ENCODE assay signal across 29 mouse cellular contexts in genomic region chr4:77698294-77698693, GRCm38 (mm10).
DNase-seq lines count a peak whose midpoint lies in the region; ATAC-seq and TF ChIP-seq lines count a peak whose summit lies in the region.
"Had no signal": no experiment of that assay in that cellular context is flagged by ENCODE, and none has a peak within 500 bp of the region (broad histone marks: within the 10 kb centered on the region; RNA-seq: fewer than 3 reads in every experiment).

No protein-coding gene starts in this region.

- 54% methylated on average over 2 of the region's 2 CpGs for WGBS in forebrain, embryonic 14.5 days
- WGBS in forebrain, embryonic 12.5 days, result 61% methylated on average over 2 of the region's 2 CpGs
- 36% methylated on average over 2 of the region's 2 CpGs for WGBS in midbrain, embryonic 15.5 days
- 87% methylated on average over 2 of the region's 2 CpGs for WGBS in midbrain, embryonic 10.5 days
- WGBS in forebrain, postnatal 0 days, result 23% methylated on average over 2 of the region's 2 CpGs

- H3K4me1 ChIP-seq in forebrain, embryonic 14.5 days (ENCODE audit: control insufficient read depth, insufficient read depth, low read length), result no peaks in the 10 kb centered on the region
- no peaks in the 10 kb centered on the region for H3K4me1 ChIP-seq in forebrain, embryonic 12.5 days
- H3K4me1 ChIP-seq in midbrain, embryonic 15.5 days, result no peaks in the 10 kb centered on the region; the same call in 1 of the 2 replicates
- no peaks in the 10 kb centered on the region for H3K4me1 ChIP-seq in midbrain, embryonic 10.5 days
- H3K4me1 ChIP-seq in forebrain, postnatal 0 days (ENCODE audit: insufficient read depth), result no peaks in the 10 kb centered on the region
- H3K4me1 ChIP-seq: embryonic facial prominence, embryonic 12.5 days; embryonic facial prominence, embryonic 15.5 days; heart, embryonic 10.5 days; heart, embryonic 13.5 days had no signal

- TF ChIP-seq CTCF in forebrain, postnatal 0 days (IDR thresholded peaks at IDR 0.05; ENCODE audit: low read depth), result no peak

- intact Hi-C loops in left cerebral cortex, postnatal 36 days (cut with DNase I), result no loop called here

- ATAC-seq in forebrain, embryonic 14.5 days, result peak; percentile 48; the same call in 1 of the 2 replicates
- ATAC-seq in forebrain, embryonic 12.5 days (ENCODE audit: low FRiP score), result no peak
- ATAC-seq in midbrain, embryonic 15.5 days (replicated peaks), result no peak
- ATAC-seq in forebrain, postnatal 0 days, result peak; percentile 54; the same call in 1 of the 2 replicates
- ATAC-seq: hindbrain, postnatal 0 days; inflammation-experienced regulatory T-cells, adult 6 months; intestine, embryonic 16.5 days; Patski had no signal

- peak; percentile 70 for DNase-seq in forebrain, embryonic 14.5 days (ENCODE audit: low spot score)
- DNase-seq in midbrain, embryonic 10.5 days (ENCODE audit: low spot score), result no peak
- DNase-seq in forebrain, postnatal 0 days, result peak; percentile 31
- DNase-seq in left cerebral cortex, postnatal 36 days (ENCODE audit: low spot score in 2 of 2), result no peak
- DNase-seq: adrenal gland, postnatal 10 days; adrenal gland, postnatal 36 days; B cell, adult 2 months; cerebellum, adult 11-12 months; cerebellum, adult 9-10 months; cerebellum, postnatal 25 days; gastrocnemius, postnatal 10 days; gastrocnemius, postnatal 36 days; heart, adult 2 months; heart, postnatal 14 days; heart, postnatal 4 days; kidney, adult 18-20 months had no signal

- H3K4me3 ChIP-seq in forebrain, embryonic 14.5 days (ENCODE audit: low read depth, low read length), result no peak overlapping the region
- no peak overlapping the region for H3K4me3 ChIP-seq in forebrain, embryonic 12.5 days (replicated peaks)
- no peak overlapping the region for H3K4me3 ChIP-seq in midbrain, embryonic 15.5 days
- no peak overlapping the region for H3K4me3 ChIP-seq in midbrain, embryonic 10.5 days
- H3K4me3 ChIP-seq in forebrain, postnatal 0 days (ENCODE audit: low read depth, low read length), result no peak overlapping the region
- H3K4me3 ChIP-seq: embryonic facial prominence, embryonic 12.5 days; embryonic facial prominence, embryonic 15.5 days; heart, adult 2 months; heart, embryonic 10.5 days; heart, embryonic 13.5 days had no signal

- H3K9me3 ChIP-seq in forebrain, embryonic 14.5 days (replicated peaks; ENCODE audit: control insufficient read depth, low read length), result no peaks in the 10 kb centered on the region
- H3K9me3 ChIP-seq in forebrain, embryonic 12.5 days, result no peaks in the 10 kb centered on the region
- no peaks in the 10 kb centered on the region for H3K9me3 ChIP-seq in midbrain, embryonic 15.5 days
- H3K9me3 ChIP-seq in midbrain, embryonic 10.5 days (replicated peaks), result no peaks in the 10 kb centered on the region
- H3K9me3 ChIP-seq in forebrain, postnatal 0 days (ENCODE audit: low read length), result no peaks in the 10 kb centered on the region
- H3K9me3 ChIP-seq: embryonic facial prominence, embryonic 12.5 days; embryonic facial prominence, embryonic 15.5 days; G1E; heart, embryonic 10.5 days; heart, embryonic 13.5 days had no signal

- no peaks in the 10 kb centered on the region for H3K36me3 ChIP-seq in forebrain, embryonic 14.5 days (ENCODE audit: control insufficient read depth, insufficient read depth, low read length)
- no peaks in the 10 kb centered on the region for H3K36me3 ChIP-seq in forebrain, embryonic 12.5 days (replicated peaks)
- no peaks in the 10 kb centered on the region for H3K36me3 ChIP-seq in midbrain, embryonic 15.5 days (replicated peaks)
- no peaks in the 10 kb centered on the region for H3K36me3 ChIP-seq in midbrain, embryonic 10.5 days
- no peaks in the 10 kb centered on the region for H3K36me3 ChIP-seq in forebrain, postnatal 0 days (ENCODE audit: insufficient read depth)
- H3K36me3 ChIP-seq: embryonic facial prominence, embryonic 12.5 days; embryonic facial prominence, embryonic 15.5 days; G1E; heart, embryonic 10.5 days; heart, embryonic 13.5 days had no signal

- no peak overlapping the region for H3K9ac ChIP-seq in forebrain, embryonic 14.5 days (ENCODE audit: low read length)
- H3K9ac ChIP-seq in forebrain, embryonic 12.5 days, result no peak overlapping the region
- no peak overlapping the region for H3K9ac ChIP-seq in midbrain, embryonic 15.5 days
- H3K9ac ChIP-seq in forebrain, postnatal 0 days, result no peak overlapping the region
- H3K9ac ChIP-seq: embryonic facial prominence, embryonic 12.5 days; embryonic facial prominence, embryonic 15.5 days; heart, embryonic 13.5 days; hindbrain, embryonic 14.5 days had no signal

- H3K4me2 ChIP-seq in forebrain, embryonic 14.5 days (ENCODE audit: low read length), result no peak overlapping the region
- H3K4me2 ChIP-seq in forebrain, embryonic 12.5 days, result no peak overlapping the region
- no peak overlapping the region for H3K4me2 ChIP-seq in midbrain, embryonic 15.5 days
- no peak overlapping the region for H3K4me2 ChIP-seq in forebrain, postnatal 0 days (ENCODE audit: low read depth)
- H3K4me2 ChIP-seq: embryonic facial prominence, embryonic 12.5 days; embryonic facial prominence, embryonic 15.5 days; heart, embryonic 13.5 days; hindbrain, embryonic 14.5 days had no signal

- H3K27me3 ChIP-seq in forebrain, embryonic 14.5 days (replicated peaks; ENCODE audit: control insufficient read depth, insufficient read depth, low read length), result no peaks in the 10 kb centered on the region
- H3K27me3 ChIP-seq in forebrain, embryonic 12.5 days, result no peaks in the 10 kb centered on the region
- no peaks in the 10 kb centered on the region for H3K27me3 ChIP-seq in midbrain, embryonic 15.5 days (replicated peaks)
- no peaks in the 10 kb centered on the region for H3K27me3 ChIP-seq in midbrain, embryonic 10.5 days (ENCODE audit: low read depth, poor library complexity, severe bottlenecking)
- no peaks in the 10 kb centered on the region for H3K27me3 ChIP-seq in forebrain, postnatal 0 days (ENCODE audit: insufficient read depth, low read length)
- H3K27me3 ChIP-seq: CH12.LX; embryonic facial prominence, embryonic 12.5 days; embryonic facial prominence, embryonic 15.5 days; heart, embryonic 13.5 days; Patski had no signal

- H3K27ac ChIP-seq in forebrain, embryonic 14.5 days (ENCODE audit: low read depth, low read length), result no peak overlapping the region
- no peak overlapping the region for H3K27ac ChIP-seq in forebrain, embryonic 12.5 days
- peak overlapping the region; percentile 45; the same call in 1 of the 2 replicates for H3K27ac ChIP-seq in midbrain, embryonic 15.5 days
- H3K27ac ChIP-seq in midbrain, embryonic 10.5 days (replicated peaks), result no peak overlapping the region
- no peak overlapping the region for H3K27ac ChIP-seq in forebrain, postnatal 0 days (ENCODE audit: low read depth, low read length)
- H3K27ac ChIP-seq: embryonic facial prominence, embryonic 12.5 days; embryonic facial prominence, embryonic 15.5 days; heart, adult 2 months; heart, embryonic 10.5 days; heart, embryonic 13.5 days; hindbrain, embryonic 14.5 days; hindbrain, postnatal 0 days had no signal

Comparison
In these comparisons a context has a peak if more than half of its experiments do, and no peak if none do; other contexts are left out.
1. ATAC-seq: peak in forebrain, embryonic 14.5 days (single experiment) and forebrain, postnatal 0 days (single experiment); none in forebrain, embryonic 12.5 days (single experiment) and midbrain, embryonic 15.5 days (single experiment).
2. DNase-seq: peak in forebrain, embryonic 14.5 days (single experiment) and forebrain, postnatal 0 days (single experiment); none in midbrain, embryonic 10.5 days (single experiment) and left cerebral cortex, postnatal 36 days (0 of 2).